Mouse (Mus musculus) lung, embryonic 16.5 days (tissue): Measurements from ENCODE around the gene Cmtm7. TPM values are rescaled to one million over a fixed set of nuclear protein-coding genes. Genes with fewer than 3 reads are reported as not detected.

Experiments used
- ATAC-seq: fragments of 200-750 bp; cut with Nextera tagmentation; 2 replicates; pipeline ENCODE4 v1.8.0; 2017; ENCODE audit warnings: low read depth, mild to moderate bottlenecking, moderate library complexity
- H3K27ac ChIP-seq: fragments of 300-500 bp; sonication (generic); 2 replicates; pipeline ENCODE4 v1.5.1; 2014; ENCODE audit warnings: mild to moderate bottlenecking, control low read depth, low read length
- H3K27me3 ChIP-seq: fragments of 300-500 bp; sonication (generic); 2 replicates; pipeline ENCODE4 v1.6.1; 2014; ENCODE audit warnings: low read depth, low read length, mixed read lengths; ENCODE audit not compliant: control insufficient read depth, insufficient read depth
- H3K36me3 ChIP-seq: fragments of 300-500 bp; sonication (generic); 2 replicates; pipeline ENCODE4 v1.6.1; 2014; ENCODE audit warnings: low read length; ENCODE audit not compliant: control insufficient read depth, insufficient read depth
- H3K4me1 ChIP-seq: fragments of 300-500 bp; sonication (generic); replicated peaks from 2 replicates; pipeline ENCODE4 v1.6.1; 2014; ENCODE audit warnings: low read length, mixed read lengths; ENCODE audit not compliant: control insufficient read depth, insufficient read depth
- H3K4me2 ChIP-seq: fragments of 300-500 bp; sonication (generic); 2 replicates; pipeline ENCODE4 v1.6.1; 2014; ENCODE audit warnings: low read depth, low read length, control low read depth
- H3K4me3 ChIP-seq: fragments of 300-500 bp; sonication (generic); 2 replicates; pipeline ENCODE4 v1.5.1; 2014; ENCODE audit warnings: mild to moderate bottlenecking, low read length, control low read depth
- H3K9ac ChIP-seq: fragments of 300-500 bp; sonication (generic); 2 replicates; pipeline ENCODE4 v1.6.1; 2014; ENCODE audit warnings: low read length, control low read depth
- H3K9me3 ChIP-seq: fragments of 300-500 bp; sonication (generic); 2 replicates; pipeline ENCODE4 v1.6.1; 2016; ENCODE audit warnings: low read length; ENCODE audit not compliant: control insufficient read depth
- WGBS: fragments of 180-500 bp; shearing (Covaris S2); extraction: QIAGEN DNeasy Blood & Tissue Kit; methylation state at CpG from one replicate; pipeline ENCODE4 v1.1.7; 2014; 5-methylcytosine and 5-hydroxymethylcytosine counted together
- polyA plus RNA-seq: library from polyadenylated mRNA; unstranded; fragments of >200 nt; fragmentation: Nextera tagmentation; extraction: Ambion mirVana; gene quantifications from 2 replicates; pipeline ENCODE4 v1.2.1, GENCODE M21; 2015

The Cmtm7 gene
- polyA plus RNA-seq, 1 experiment from 2014 or later: 78.1 TPM

GRCm38 (mm10) chr9:114787716-114788115 lies 6.1 kb upstream of the Cmtm7 start:
- 87% methylated on average over 7 of the region's 7 CpGs for WGBS
- H3K4me3 ChIP-seq: no peak overlapping the region
- ATAC-seq: no peak

GRCm38 (mm10) chr9:114787134-114787533 lies 5.5 kb upstream of the Cmtm7 start:
- Histone ChIP-seq H3K36me3 (no peaks in the 10 kb centered on the region), H3K4me1 (0 out of 2 replicates have a peak, but pooled peaks cover 8% of the 10 kb centered on the region), H3K4me2 (no peak overlapping the region), H3K9me3 (no peaks in the 10 kb centered on the region), H3K9ac (no peak overlapping the region), H3K27ac (no peak overlapping the region), H3K4me3 (no peak overlapping the region), H3K27me3 (no peaks in the 10 kb centered on the region)
- ATAC-seq: no peak
- WGBS: 93% methylated on average over 5 of the region's 5 CpGs

More at GRCm38 (mm10) chr9:114787716-114788115, 6.1 kb upstream of the Cmtm7 start:
- Histone ChIP-seq H3K36me3 (no peaks in the 10 kb centered on the region), H3K27ac (no peak overlapping the region), H3K27me3 (no peaks in the 10 kb centered on the region), H3K4me1 (0 out of 2 replicates have a peak, but pooled peaks cover 6% of the 10 kb centered on the region), H3K4me2 (no peak overlapping the region), H3K9me3 (no peaks in the 10 kb centered on the region), H3K9ac (no peak overlapping the region)

- Histone ChIP-seq H3K9me3 (no peaks in the 10 kb centered on the region), H3K27me3 (no peaks in the 10 kb centered on the region), H3K4me2 (no peak overlapping the region), H3K36me3 (no peaks in the 10 kb centered on the region), H3K4me3 (no peak overlapping the region), H3K27ac (no peak overlapping the region), H3K4me1 (peaks cover 12% of the 10 kb centered on the region), H3K9ac (no peak overlapping the region)
- no peak for ATAC-seq
- 13% methylated on average over 16 of the region's 16 CpGs for WGBS
Observed at GRCm38 (mm10) chr9:114785432-114786125, 3.9 kb upstream of the Cmtm7 start.

- peak overlapping the region; percentile 80 for H3K9ac ChIP-seq
- peak; percentile 59 for ATAC-seq
- H3K4me3 ChIP-seq: peak overlapping the region; percentile 58
- peak overlapping the region; percentile 75 for H3K27ac ChIP-seq
- peak overlapping the region; percentile 87 for H3K4me2 ChIP-seq
- no peaks in the 10 kb centered on the region for H3K27me3 ChIP-seq
- under 1% methylated on average over 34 of the region's 38 CpGs for WGBS
- no peaks in the 10 kb centered on the region for H3K36me3 ChIP-seq
- H3K4me1 ChIP-seq: peaks cover 21% of the 10 kb centered on the region
- H3K9me3 ChIP-seq: no peaks in the 10 kb centered on the region
Observed at GRCm38 (mm10) chr9:114780746-114781525, 720 bp downstream of the Cmtm7 start.

GRCm38 (mm10) chr9:114779984-114780745 lies 1.5 kb downstream of the Cmtm7 start:
- Histone ChIP-seq H3K27me3 (no peaks in the 10 kb centered on the region), H3K9ac (peak overlapping the region; percentile 80), H3K9me3 (no peaks in the 10 kb centered on the region), H3K27ac (0 out of 2 replicates have a peak overlapping the region, but pooled peaks have one; percentile 1), H3K4me3 (peak overlapping the region; percentile 58), H3K4me2 (peak overlapping the region; percentile 87), H3K36me3 (no peaks in the 10 kb centered on the region), H3K4me1 (peaks cover 16% of the 10 kb centered on the region)
- 32% methylated on average over 23 of the region's 23 CpGs for WGBS
- ATAC-seq: peak; percentile 17; the same call in 1 of the 2 replicates

GRCm38 (mm10) chr9:114778877-114779276 lies 2.8 kb downstream of the Cmtm7 start:
- Histone ChIP-seq H3K9me3 (no peaks in the 10 kb centered on the region), H3K36me3 (no peaks in the 10 kb centered on the region), H3K4me1 (peaks cover 19% of the 10 kb centered on the region), H3K4me2 (no peak overlapping the region), H3K27ac (no peak overlapping the region), H3K4me3 (no peak overlapping the region), H3K9ac (no peak overlapping the region), H3K27me3 (no peaks in the 10 kb centered on the region)
- WGBS: 83% methylated on average over 7 of the region's 7 CpGs
- ATAC-seq: no peak

GRCm38 (mm10) chr9:114778047-114778390 lies 3.6 kb downstream of the Cmtm7 start:
- no peak overlapping the region for H3K9ac ChIP-seq
- H3K4me2 ChIP-seq: no peak overlapping the region
- H3K36me3 ChIP-seq: no peaks in the 10 kb centered on the region
- WGBS: 52% methylated on average over 7 of the region's 7 CpGs
- ATAC-seq: no peak
- H3K4me3 ChIP-seq: no peak overlapping the region
- no peak overlapping the region for H3K27ac ChIP-seq
- no peaks in the 10 kb centered on the region for H3K9me3 ChIP-seq
- H3K27me3 ChIP-seq: no peaks in the 10 kb centered on the region
- peaks cover 19% of the 10 kb centered on the region for H3K4me1 ChIP-seq

GRCm38 (mm10) chr9:114777178-114778046 lies 4.2 kb downstream of the Cmtm7 start:
- no peaks in the 10 kb centered on the region; the same call in 1 of the 2 replicates for H3K9me3 ChIP-seq
- H3K9ac ChIP-seq: no peak overlapping the region
- WGBS: 53% methylated on average over 6 of the region's 6 CpGs
- H3K4me1 ChIP-seq: peaks cover 19% of the 10 kb centered on the region
- no peaks in the 10 kb centered on the region for H3K27me3 ChIP-seq
- no peak overlapping the region for H3K4me3 ChIP-seq
- no peak for ATAC-seq
- no peak overlapping the region for H3K4me2 ChIP-seq
- no peak overlapping the region for H3K27ac ChIP-seq
- H3K36me3 ChIP-seq: peaks cover 2% of the 10 kb centered on the region; the same call in 1 of the 2 replicates
